Mouse (Mus musculus): ENCODE measurements around the gene Fam20c.

Gene Fam20c

GRCm38 (mm10) chr5:138754303-138755120 lies at the start of gene Fam20c:
Gene Fam20c, plus strand, starts transcription at chr5:138754514.
- no peak for DNase-seq (ENCODE audit: low read depth, low spot score)

GRCm38 (mm10) chr5:138707367-138707766 lies 46.9 kb upstream of the Fam20c start:
- DNase-seq (ENCODE audit: low read depth, low spot score) = no peak

- DNase-seq (ENCODE audit: low read depth, low spot score) = no peak
Measured at GRCm38 (mm10) chr5:138708591-138708990, 45.7 kb upstream of the Fam20c start.

- no peak for DNase-seq (ENCODE audit: low read depth, low spot score)
Measured at GRCm38 (mm10) chr5:138715561-138716095, 38.7 kb upstream of the Fam20c start.

GRCm38 (mm10) chr5:138720329-138721190 lies 33.8 kb upstream of the Fam20c start:
- no peak for DNase-seq (ENCODE audit: low read depth, low spot score)

- DNase-seq (ENCODE audit: low read depth, low spot score) = no peak
Measured at GRCm38 (mm10) chr5:138724417-138724816, 29.9 kb upstream of the Fam20c start.

GRCm38 (mm10) chr5:138725151-138725550 lies 29.2 kb upstream of the Fam20c start:
- no peak for DNase-seq (ENCODE audit: low read depth, low spot score)

- no peak for DNase-seq (ENCODE audit: low read depth, low spot score)
Measured at GRCm38 (mm10) chr5:138730863-138731262, 23.5 kb upstream of the Fam20c start.

- no peak for DNase-seq (ENCODE audit: low read depth, low spot score)
Measured at GRCm38 (mm10) chr5:138733317-138733899, 20.9 kb upstream of the Fam20c start.

- DNase-seq (ENCODE audit: low read depth, low spot score) = no peak
Measured at GRCm38 (mm10) chr5:138734018-138734417, 20.3 kb upstream of the Fam20c start.

GRCm38 (mm10) chr5:138735201-138735757 lies 19.0 kb upstream of the Fam20c start:
- DNase-seq (ENCODE audit: low read depth, low spot score) = no peak

- DNase-seq (ENCODE audit: low read depth, low spot score) = no peak
Measured at GRCm38 (mm10) chr5:138740150-138740549, 14.2 kb upstream of the Fam20c start.

GRCm38 (mm10) chr5:138741516-138741915 lies 12.8 kb upstream of the Fam20c start:
- DNase-seq (ENCODE audit: low read depth, low spot score) = no peak

GRCm38 (mm10) chr5:138742281-138742680 lies 12.0 kb upstream of the Fam20c start:
- no peak for DNase-seq (ENCODE audit: low read depth, low spot score)

GRCm38 (mm10) chr5:138743631-138744030 lies 10.7 kb upstream of the Fam20c start:
- no peak for DNase-seq (ENCODE audit: low read depth, low spot score)

- no peak for DNase-seq (ENCODE audit: low read depth, low spot score)
Measured at GRCm38 (mm10) chr5:138745378-138746099, 8.8 kb upstream of the Fam20c start.

GRCm38 (mm10) chr5:138753269-138753668 lies 1.0 kb upstream of the Fam20c start:
- DNase-seq (ENCODE audit: low read depth, low spot score) = no peak

GRCm38 (mm10) chr5:138753946-138754302 lies 390 bp upstream of the Fam20c start:
- no peak for DNase-seq (ENCODE audit: low read depth, low spot score)

- no peak for DNase-seq (ENCODE audit: low read depth, low spot score)
Measured at GRCm38 (mm10) chr5:138755121-138755452, 773 bp downstream of the Fam20c start.

GRCm38 (mm10) chr5:138755453-138756301 lies 1.4 kb downstream of the Fam20c start:
- no peak for DNase-seq (ENCODE audit: low read depth, low spot score)
